14 mouse cellular contexts compared by ENCODE assay signal in genomic region chr9:24450976-24451375, GRCm38 (mm10).
"Had no signal": no experiment of that assay in that cellular context is flagged by ENCODE, and none has a peak within 500 bp of the region (broad histone marks: within the 10 kb centered on the region; RNA-seq: fewer than 3 reads in every experiment).

No protein-coding gene starts in this region.

- ATAC-seq: midbrain, embryonic 13.5 days had no signal

- DNase-seq: kidney, adult 2 months; kidney, postnatal 14 days; layer of hippocampus, adult 9-11 months; lung, postnatal 10 days; lung, postnatal 4 days; right cerebral cortex, adult 18-20 months; right cerebral cortex, postnatal 25 days; thymus, postnatal 36 days had no signal

- H3K4me2 ChIP-seq: kidney, embryonic 15.5 days; liver, embryonic 11.5 days; liver, embryonic 15.5 days; lung, embryonic 14.5 days; midbrain, embryonic 13.5 days had no signal

- H3K9me3 ChIP-seq: kidney, embryonic 15.5 days; limb, embryonic 10.5 days; liver, embryonic 15.5 days; midbrain, embryonic 13.5 days had no signal

- H3K4me1 ChIP-seq: kidney, embryonic 15.5 days; limb, embryonic 10.5 days; liver, embryonic 15.5 days; midbrain, embryonic 13.5 days had no signal

- H3K27ac ChIP-seq: kidney, embryonic 15.5 days; limb, embryonic 10.5 days; liver, embryonic 15.5 days; midbrain, embryonic 13.5 days had no signal

- H3K27me3 ChIP-seq: kidney, embryonic 15.5 days; liver, embryonic 15.5 days; midbrain, embryonic 13.5 days had no signal

- H3K4me3 ChIP-seq: kidney, embryonic 15.5 days; limb, embryonic 10.5 days; liver, embryonic 15.5 days; midbrain, embryonic 13.5 days had no signal

- H3K9ac ChIP-seq: kidney, embryonic 15.5 days; liver, embryonic 15.5 days; lung, embryonic 14.5 days; midbrain, embryonic 13.5 days had no signal
